Mouse (Mus musculus) activated CD4-positive, CD25-positive, alpha-beta regulatory T cell, adult 4 months (primary cell): ENCODE data around the gene Slc39a1. TPM values are rescaled to one million over a fixed set of nuclear protein-coding genes. Genes with fewer than 3 reads are reported as not detected.

Experiments
- ATAC-seq: one replicate; pipeline ENCODE4 v1.8.0; 2017
- polyA plus RNA-seq, 2 experiments: library from polyadenylated mRNA; unstranded; fragments of 100-300 nt; shearing (Covaris generic); gene quantifications; one replicate each; pipeline ENCODE4 v1.2.1; 2017

The Slc39a1 gene
- polyA plus RNA-seq, result 10 to 100 TPM; 48.5 to 65.9 TPM

DNA sequence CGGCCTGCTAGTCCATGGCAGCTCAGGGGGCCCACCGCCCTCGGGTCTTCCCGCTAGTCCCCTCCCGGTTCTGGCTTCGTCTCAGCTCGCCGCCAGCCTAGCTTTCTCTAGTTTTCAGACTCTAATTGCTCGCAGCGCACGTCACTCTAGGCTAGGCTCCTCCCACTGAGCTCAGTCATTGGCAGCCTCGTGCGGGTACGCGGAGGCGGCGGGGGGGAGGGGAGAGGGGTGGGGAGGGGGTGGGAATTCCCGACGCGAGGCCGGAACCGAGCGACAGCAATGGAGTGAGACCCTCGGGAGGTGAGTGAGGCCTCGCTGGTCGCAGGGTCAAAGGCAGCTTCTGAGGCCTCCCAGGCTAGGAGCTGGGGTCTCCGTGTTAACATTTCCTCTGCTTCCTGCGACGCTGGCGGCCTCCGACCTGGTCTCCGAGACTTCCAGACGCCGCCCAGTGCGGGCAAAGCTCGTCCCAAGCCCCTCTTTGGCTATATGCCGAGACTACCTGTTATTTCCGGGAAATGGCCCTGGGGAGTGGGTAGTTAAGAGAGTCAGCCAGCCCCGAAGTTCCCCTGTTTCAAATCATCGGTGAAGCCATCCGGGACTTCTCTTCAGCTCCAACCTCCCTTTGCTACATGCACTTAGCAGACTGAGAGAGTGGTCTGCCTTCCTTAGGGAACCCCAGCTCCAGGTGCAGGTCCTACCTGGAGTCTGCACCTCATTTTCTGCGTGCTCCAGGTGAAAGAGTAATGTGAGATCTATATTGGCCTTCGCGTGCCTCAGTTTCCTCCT, at the start of gene Slc39a1:
Slc39a1 (plus strand) TSS at position 213 of the 786 bp plus-strand sequence.
- ATAC-seq, result peak; percentile 95

DNA sequence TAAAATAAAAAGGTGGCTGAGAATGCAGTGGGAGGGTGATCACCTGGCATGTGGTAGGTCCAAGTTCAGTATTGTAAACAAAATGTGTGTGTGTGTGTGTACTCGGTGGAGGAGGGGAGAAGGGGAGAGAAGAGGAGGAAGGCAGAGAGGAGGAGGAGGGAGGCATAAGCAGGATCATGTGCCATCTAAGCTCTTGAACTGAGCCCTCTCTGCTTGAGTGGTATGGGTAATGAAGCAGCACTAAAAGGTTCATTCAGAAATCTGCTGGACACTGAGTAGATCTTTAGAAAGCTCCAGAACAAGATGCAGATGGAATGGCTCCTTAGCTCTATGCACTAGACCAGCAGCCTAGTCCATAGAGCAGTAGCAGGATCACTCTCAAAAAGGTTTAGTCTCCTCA, 45.1 kb upstream of the Slc39a1 start:
- no peak for ATAC-seq

DNA sequence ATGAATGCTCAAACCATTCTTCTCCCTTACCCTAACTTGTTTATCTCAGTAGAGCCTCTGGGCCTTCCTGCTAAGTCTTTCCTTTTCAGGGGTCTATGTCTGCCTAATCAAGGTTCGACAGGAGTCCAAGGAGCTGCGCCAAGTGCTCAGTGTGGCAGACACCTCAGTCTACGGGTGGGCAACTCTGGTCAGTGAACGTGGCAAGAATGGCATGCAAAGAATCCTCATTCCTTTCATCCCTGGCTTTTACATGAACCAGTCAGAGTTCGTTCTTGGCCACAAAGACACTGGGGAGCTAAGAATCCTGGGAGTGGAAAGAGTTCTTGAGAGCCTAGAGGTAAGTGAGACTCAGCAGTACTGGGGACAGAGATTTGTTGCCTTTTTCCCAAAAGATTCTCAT, 44.4 kb upstream of the Slc39a1 start:
- ATAC-seq, result no peak

DNA sequence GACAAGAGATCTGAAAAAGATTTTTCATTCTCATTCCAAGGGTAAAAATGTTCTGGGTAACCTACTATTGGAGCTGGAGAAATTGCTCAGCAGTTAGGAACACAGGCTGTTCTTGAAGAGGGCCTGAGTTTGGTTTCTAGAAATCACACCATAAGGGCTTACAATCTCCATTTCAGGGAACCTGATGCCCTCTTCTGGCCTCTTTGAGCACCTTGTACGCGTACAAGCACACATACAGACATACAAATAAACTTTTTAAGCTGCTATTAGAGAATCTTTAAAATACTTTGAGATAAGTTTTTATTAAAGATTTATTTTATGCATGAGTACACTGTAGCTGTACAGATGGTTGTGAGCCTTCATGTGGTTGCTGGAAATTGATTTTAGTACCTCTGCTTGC, 43.4 kb upstream of the Slc39a1 start:
- no peak for ATAC-seq

DNA sequence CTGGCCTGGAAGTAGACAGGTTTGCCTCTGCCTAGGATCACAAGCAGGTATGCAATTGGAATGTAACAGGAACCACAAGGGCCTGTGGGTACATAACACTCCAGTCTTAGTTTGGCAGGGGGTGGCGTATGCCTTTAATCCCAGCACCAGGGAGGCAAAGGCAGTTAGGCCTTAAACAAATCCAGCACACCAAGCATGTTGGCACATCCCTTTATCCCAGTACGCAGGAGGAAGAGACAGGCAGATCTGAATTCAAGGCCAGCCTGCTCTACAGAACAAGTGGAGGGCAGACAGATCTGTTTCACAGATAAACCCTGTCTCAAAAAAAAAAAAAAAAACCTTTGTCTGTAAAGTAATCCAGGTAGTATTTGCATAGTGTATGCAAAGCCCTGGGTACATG, 39.3 kb upstream of the Slc39a1 start:
- no peak for ATAC-seq

DNA sequence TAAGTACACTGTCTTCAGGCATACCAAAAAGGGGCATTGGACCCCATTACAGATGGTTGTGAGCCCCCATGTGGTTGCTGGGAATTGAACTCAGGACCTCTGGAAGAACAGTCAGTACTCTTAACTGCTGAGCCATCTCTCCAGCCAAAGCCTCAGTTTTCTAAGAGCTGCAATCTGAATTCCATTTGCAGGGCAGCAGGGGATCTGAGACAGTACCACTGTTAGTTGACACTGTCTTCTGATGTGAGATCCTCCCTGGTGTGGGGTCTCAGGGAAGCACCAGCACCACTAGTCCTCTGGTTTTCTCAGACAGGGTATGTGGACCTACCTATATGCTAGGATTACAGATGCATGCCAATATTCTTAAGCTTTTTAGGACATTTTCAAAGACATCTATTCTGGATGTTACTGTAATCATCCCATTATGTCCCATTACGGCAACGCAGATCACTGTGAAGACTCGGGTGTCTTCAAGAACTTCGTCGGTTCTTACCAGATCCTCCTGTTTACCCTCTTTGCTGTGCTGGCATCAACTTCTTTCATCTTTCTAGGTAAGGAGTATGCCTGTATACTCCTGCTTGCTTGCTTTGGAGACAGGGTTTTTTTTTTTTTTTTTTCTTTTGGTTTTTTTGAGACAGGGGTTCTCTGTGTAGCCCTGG, 37.9 kb upstream of the Slc39a1 start:
- no peak for ATAC-seq

DNA sequence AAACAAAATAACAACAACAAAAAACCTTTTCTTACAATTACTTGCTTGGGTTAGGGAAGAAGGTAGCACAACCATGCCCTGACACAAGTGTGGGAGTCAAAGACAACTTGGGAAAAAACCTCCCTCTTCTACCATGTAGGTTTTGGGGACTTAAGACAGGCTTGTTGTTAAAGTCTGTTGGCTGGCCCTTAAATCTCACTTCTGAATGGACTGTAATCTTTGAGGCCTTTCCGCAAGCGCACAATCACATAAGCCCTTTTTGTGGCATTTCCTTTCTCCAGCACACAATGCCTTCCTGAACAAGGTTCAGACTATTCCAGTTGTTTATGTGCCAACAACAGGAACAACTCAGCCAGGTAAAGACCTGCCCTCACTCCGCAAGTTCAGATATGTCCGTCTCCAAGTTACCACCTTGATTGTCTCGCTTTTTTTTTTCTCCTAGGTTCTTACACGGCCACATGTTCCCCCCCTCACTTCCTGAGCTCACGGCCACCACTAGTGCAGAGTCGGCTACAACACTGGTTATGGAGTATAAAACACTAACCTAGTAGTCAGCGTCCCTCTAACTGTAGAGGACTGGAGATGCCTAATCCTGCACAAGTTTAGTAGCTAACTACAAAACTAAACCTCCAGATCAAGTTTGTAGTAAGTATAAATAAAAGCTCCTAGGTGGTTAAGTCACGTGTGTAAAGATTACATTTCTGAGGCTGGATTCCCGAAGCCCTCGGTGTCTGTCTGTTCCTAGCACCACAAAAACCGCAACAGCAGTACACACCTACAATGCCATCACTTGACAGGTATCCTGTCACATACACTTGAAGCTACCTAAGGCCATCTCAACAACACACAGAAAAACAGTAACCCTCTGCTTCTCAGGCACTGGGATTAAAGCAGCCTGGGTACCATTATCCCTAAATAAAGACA, 36.2 kb upstream of the Slc39a1 start:
- ATAC-seq, result peak; percentile 13

DNA sequence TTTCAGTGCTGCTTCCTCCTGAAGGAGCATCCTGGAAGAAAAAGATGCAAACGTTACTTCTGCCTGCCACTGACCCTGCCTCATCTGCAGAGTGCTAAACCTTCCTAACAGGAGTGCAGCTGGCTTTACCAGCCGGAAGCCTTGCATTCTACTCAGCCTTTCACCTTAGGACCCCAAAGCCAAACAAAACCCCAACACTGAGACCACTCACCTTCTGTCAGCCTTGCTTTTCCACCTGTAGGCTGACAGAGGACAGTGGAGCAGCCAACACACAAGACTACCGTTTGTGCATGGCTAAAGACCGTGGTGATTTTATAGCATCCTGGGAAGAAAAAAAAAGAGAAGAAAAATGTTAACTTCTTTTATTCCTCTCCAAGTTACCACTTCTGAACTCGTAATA, 35.2 kb upstream of the Slc39a1 start:
- no peak for ATAC-seq

DNA sequence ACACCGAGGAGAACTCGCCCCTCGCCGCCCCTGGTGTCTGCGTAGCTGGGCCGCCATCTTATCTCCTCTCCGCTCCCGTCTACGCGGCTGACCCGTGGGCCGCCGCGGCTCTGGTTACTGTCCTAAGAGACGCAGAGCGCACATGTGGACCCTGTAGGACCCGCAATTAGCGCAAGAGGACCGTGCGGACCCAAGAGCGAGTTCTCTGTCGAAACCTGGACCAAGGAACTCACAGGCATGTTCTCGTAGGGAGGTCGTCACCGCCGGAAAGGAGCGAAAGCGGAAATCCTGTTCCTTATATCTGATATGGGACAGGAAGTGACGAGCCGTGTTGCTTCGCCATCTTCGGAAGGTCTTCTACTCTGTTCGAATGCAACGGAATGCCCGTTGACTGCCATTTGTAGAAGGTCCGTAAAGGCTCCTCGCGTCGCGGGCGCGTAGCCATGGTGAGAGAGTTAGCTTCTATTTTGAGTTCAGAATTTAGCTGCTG, 34.5 kb upstream of the Slc39a1 start, which contains the start of the genes Rps27 and Rab13:
Rps27 (minus strand) TSS at position 275 of the 490 bp plus-strand sequence.
Rab13 (plus strand) TSS at position 319 of the 490 bp plus-strand sequence.
- ATAC-seq, result peak; percentile 95

DNA sequence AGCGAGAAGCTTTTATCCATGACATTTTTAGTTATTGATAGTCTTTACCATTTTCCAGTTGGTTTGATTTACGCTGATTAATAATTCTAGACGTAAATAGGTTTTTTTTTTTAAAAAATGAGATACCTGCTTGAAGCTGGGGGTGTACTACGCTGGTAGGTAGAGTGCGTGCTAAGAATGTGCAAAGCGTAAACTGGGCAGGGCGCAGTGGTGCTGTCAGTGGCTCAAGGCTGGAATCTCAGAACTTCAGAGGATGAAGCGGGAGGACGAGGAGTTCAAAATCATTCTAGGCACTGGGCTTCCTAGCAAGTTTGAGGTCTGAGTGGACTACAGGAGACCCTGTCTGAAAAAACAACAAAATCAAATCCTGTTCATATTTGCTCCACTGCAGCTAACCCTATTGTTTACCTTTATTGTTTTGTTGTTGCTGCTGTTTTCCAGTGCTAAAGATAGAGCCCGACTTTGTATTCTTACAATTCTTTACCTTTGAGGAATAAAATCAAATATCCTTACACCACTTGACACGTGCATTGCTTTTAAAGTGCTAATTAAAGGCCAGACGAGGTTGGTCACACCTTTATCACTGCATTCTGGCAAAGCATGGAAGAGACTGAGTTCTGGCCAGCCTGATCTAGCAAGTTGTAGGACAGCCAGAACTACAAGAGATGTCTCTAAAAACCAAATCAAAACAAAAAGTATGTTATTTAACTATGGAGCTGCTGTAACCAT, 33.9 kb upstream of the Slc39a1 start:
- no peak for ATAC-seq

DNA sequence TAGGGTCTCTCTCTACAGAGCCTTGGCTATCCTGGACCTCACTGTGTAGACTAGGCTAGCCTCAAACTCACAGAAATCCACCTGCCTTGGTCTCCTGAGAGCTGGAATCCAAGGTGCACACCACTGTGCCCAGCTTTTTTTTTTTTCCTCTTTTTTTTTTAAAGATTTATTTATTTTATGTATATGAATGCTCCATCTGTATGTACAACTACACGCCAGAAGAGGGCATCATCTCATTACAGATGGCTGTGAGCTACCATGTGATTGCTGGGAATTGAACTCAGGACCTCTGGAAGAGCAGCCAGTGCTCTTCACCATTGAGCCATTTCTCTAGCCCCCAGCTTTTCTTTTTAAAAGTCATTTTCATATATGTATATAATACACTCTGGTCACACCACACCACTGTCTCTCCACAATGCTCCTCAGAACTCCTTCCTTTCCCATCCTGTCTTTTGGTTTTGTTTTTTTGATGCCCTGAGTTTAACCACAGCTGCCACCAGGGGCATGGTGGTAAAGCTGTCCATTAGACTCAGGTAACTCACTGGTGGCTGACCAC, 32.1 kb upstream of the Slc39a1 start:
- no peak for ATAC-seq

DNA sequence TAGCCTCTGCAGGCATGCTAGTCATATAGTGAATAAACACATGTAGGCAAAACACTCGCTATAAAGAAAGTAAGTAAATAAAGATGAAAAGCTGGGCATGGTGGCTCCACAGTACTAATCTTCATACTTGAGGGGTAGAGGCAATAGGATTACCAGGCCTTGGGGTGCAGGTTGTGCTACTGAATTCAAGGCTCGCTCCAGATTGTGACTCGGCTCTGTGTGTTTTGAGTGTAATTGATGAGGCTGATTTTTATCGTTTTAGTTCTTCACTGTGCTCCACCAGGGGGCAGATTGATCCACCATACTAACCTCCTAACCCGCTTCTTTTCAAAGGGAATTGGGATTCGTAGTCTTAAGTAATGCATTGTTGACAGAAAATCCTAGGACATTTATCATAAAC, 27.9 kb upstream of the Slc39a1 start:
- ATAC-seq, result peak; percentile 69

DNA sequence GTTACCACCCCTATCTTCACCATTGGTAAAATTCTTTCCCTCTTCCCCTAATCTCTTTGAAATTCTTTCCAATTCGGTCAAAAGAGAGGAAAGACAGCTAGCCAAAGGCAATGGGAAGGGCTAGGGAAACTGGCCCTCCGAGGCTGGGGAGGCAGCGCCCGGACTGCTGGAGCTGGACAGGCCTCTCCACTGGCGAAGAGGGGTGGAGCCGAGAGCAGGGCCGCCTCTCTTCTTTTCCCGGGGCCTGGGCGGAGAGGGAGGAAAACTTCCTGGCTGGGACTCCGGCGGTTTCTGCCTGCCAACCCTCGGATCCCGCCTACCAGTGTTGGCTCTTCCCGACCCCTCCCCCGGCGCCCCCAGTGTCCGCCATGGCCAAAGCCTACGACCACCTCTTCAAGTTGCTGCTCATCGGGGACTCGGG, 27.4 kb upstream of the Slc39a1 start:
- no peak for ATAC-seq

DNA sequence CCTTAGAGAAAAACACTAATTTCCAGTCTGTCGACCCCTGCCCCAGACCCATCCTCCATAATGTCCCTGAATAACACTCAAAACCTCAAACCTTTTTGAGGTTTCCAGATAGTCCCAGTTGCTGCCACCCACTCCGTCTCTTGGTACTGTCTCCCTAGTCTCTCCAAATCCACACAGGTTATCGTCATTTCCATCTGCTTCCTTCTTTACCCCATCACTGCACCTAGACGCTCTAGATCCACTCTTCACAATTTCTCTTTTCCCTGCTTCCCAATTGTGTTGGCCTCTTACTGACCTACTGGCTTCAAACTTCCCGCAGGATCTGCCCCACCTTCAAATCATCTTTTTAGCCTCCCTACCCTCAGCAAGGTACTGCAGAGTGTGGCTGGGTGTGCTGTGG, 26.8 kb upstream of the Slc39a1 start:
- no peak for ATAC-seq

DNA sequence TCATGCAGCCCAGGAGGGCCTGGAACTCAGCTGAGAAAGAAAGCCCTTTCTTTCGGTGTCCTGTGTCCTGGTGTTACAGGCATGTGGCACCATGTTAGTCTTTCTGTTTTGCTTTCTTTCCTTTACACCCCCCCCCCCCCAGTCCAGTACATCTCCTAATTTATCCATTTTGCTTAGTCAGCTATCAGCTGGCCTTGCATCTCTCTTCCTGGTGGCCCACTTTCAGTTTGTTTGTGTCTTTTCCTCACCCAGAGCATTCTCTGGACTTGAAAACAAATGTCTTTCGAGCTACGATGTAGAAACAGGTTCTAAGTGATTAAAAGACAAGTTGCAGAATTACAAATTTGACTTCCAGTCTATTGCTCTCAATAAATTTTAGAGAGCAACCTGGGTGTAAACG, 25.5 kb upstream of the Slc39a1 start:
- no peak for ATAC-seq

DNA sequence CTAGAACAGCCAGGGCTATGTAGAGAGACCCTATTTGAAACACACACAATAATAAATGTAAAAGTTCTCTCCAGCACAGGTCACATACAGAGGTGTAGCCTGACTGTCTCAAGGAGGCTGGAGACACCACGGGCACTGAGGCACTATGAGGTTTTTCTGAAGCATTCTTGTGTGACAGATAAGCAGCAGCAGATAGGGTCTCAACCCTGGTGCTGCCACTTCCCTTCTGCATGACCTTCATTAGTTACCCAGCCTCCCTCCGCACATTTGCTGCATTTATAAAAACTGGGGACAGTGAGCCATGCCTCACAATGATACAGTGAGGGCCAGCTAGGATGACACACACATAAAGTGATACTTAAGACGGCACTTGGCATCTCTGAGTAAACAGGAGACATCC, 25.0 kb upstream of the Slc39a1 start:
- no peak for ATAC-seq

DNA sequence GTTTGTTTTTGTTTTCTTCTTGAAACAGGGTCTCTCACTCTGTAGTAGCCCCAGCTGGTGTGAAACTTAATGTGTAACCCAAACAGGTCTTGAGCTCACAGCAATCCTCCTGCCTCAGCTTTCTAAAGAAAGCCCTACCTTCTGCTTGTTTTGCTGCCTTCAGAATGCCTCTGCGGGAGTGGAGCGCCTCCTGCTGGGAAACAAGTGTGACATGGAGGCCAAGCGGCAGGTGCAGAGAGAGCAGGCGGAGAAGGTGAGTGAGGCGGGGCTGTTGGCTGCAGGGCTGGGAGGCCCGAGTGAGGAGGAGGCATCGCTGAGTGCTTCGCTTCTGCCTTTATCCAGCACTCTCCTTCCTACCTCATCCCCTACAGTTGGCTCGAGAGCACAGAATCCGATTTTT, 23.6 kb upstream of the Slc39a1 start:
- ATAC-seq, result no peak

DNA sequence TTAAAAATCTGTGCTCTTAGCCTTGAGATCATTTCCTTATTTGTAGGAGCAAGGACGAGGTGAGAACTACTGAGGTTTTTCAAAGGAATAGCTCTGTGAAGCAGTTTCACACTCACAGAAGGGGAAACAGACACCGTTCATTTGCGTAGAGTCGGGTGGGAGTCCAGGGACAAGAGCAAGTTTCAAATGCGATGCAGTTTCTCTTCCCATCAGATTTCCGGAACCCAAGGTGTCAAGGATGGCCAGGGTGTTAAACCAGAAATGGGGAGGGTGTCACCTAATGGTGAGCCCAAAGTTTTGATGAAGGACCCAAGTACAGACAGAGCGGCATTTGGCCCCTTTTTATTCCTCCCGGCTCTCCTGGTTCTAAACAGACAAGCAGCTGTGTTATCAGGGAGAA, 16.9 kb upstream of the Slc39a1 start:
- peak; percentile 37 for ATAC-seq

DNA sequence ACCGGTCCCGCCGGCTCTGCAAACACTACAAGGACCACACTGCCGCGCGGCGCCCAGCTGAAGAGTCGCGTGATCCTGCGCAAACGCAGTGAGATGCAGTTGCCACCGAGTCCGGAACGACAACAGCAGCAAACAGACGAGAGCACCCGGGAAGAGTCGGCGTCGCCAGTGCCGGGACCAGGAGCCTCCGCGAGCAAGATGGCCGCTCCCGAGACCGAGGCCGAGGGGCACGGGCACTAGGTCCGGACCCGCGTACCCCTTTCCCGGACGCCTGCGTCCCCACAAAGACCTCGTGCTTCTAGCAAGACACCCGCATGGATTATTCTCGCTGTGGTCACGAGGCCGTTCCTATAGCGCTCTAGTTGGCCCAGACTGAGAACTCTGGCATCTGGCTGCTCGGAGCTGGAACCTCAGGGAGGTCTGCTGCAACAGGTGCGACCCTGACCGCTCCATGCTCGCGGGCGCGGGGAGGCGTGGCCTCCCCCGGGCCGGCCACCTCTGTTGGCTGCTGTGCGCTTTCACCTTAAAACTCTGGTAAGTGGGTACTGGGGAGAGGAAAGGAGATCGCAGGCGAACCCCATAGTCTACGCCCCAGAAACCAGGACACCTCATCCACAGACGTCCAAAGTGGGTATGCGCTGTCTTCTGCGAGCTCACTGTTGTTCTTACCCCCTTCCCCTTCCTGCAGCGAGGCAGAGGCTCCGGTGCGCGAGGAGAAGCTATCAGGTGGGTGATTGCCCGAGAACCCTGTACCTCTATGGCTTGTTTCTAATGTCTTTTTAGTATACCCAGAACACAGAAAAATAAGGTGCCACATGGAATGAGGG, 16.3 kb upstream of the Slc39a1 start, which contains the start of gene Jtb:
Jtb (plus strand) TSS at position 91 of the 827 bp plus-strand sequence.
- peak; percentile 97 for ATAC-seq

DNA sequence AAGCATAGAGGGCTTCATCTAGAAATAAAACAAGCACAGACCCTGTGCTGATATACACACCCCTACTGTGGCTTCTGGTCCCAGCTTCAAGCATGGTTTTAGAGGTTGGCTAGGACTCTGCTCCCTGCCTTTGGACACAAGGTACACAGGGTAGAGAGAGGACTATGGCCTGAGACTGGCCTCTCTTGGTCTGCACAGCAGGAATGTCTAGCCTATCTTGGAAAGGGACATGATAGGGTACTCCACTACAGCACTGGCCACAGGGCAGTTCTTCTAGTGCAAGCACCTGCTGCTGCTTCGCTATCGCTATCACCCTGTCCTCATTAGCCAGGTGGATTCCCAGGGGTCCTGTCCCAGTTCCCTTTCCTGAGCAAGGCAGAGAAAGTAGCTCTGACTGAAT, 6.7 kb upstream of the Slc39a1 start:
- no peak for ATAC-seq
